Mouse (Mus musculus) heart, postnatal 14 days (tissue): ENCODE data around the gene Vmn1r6. TPM values are rescaled to one million over a fixed set of nuclear protein-coding genes. Genes with fewer than 3 reads are reported as not detected.
"Not testable (repeated sequence)": the region's sequence is repeated elsewhere in the genome, so short reads cannot be mapped to it uniquely, and the experiment has no call there.

Experiments
- DNase-seq, 2 experiments: peaks; one replicate each; pipeline ENCODE4 v3.0.0; 2021 to 2022
- intact Hi-C: fragments of 180-260 bp; cut with DNase I; formaldehyde crosslinking; loops from one replicate; pipeline ENCODE4 v1.15.1; 2025
- long read RNA-seq, 2 experiments: library from polyadenylated mRNA; stranded (forward); transcript quantifications; one replicate each; pipeline ENCODE4 v2.0.0; 2021
- total RNA-seq, 2 experiments: library from RNA; stranded (reverse); gene quantifications; 2 replicates each; pipeline ENCODE4 v1.2.3; 2021

The Vmn1r6 gene
- not detected for total RNA-seq
- long read RNA-seq, experiment 1: 0 reads
- long read RNA-seq, experiment 2: 0 reads

- intact Hi-C loops: no loop called here
- no peak for DNase-seq
These were observed at the start of gene Vmn1r6 for GRCm38 (mm10) chr6:56996943-56997342. Gene Vmn1r6 (plus strand): TSS chr6:56997243.

DNA sequence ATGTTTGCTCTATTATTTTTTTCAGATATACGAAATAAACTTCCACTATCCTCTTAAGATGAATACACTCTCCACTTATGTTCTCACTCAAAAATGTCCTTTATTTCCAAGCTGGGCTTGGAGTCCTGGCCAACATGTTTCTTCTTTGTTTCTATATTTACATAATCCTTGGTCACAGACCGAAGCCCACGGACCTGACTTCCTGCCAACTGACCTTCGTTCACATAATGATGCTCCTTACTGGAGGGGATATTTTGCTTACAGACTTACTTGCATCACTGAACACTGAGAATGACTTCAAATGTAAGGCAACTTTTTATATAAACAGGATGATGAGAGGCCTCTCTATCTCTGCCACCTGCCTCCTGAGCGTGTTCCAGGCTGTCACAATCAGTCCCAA is 40.6 kb upstream of the Vmn1r6 start:
- intact Hi-C loops: no loop called here
- DNase-seq: no peak

DNA sequence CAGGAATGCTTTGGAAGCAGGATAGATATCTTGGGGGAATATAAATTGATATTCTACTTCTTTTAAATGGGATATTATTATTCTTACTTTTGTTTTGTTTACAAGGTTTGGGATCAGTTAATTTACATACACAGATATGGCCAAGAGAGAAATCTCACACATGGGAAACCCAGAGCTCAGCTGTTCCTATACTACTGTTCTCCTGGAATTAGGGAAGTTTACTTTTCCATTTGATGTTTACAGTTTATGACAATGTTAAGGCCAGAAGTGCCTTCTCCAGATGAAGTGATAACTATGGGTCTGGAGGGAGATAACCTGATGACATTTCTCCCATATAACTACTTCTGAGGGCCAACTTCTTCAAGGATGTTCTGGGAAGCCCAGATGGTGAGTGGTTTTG is 27.1 kb upstream of the Vmn1r6 start, which contains the start of gene Vmn1r5:
Gene Vmn1r5, plus strand, starts transcription at position 301 of the 400 bp plus-strand sequence.
- no peak for DNase-seq
- intact Hi-C loops: no loop called here

GRCm38 (mm10) chr6:57025224-57025623 is 28.2 kb downstream of the Vmn1r6 start, which contains the start of gene Vmn1r7:
Gene Vmn1r7 (minus strand): TSS chr6:57025324.
- DNase-seq, intact Hi-C loops: not testable (repeated sequence)

GRCm38 (mm10) chr6:57031984-57032383 is 34.9 kb downstream of the Vmn1r6 start, which contains the start of gene Vmn1r8:
Gene Vmn1r8 (plus strand): TSS chr6:57032284.
- intact Hi-C loops: no loop called here
- DNase-seq: no peak

DNA sequence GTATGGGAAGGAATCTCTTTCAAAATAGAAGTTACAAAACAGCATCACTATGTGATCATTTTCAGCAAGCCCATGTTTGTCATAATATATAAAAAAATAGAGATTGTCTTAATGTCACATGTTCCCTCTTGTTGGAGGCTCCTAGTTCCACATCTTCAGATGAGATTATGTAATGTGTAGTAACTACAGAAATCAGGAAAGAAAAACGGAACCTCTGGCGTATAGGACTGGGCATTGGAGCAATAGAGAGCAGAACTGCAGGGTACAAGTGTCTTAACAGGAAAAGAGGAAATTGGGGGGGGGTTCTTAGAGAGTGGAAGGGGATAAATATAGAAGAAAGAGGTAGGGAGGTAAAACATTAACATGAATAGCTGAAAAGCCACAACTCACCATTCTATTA is 37.6 kb downstream of the Vmn1r6 start:
- intact Hi-C loops: no loop called here

More for the DNA sequence above, 37.6 kb downstream of the Vmn1r6 start:
- DNase-seq: no peak

Other genes with a start within 250 kb of the Vmn1r6 start
- 10 to 100 TPM; 30.4 to 35.4 TPM for gene Kbtbd2, start 199.4 kb upstream of the Vmn1r6 start, total RNA-seq
- 10 to 100 TPM; 92.1 to 95.0 TPM for gene Fkbp9, start 165.2 kb upstream of the Vmn1r6 start, total RNA-seq
- gene Nt5c3, start 73.3 kb upstream of the Vmn1r6 start, total RNA-seq: 10 to 100 TPM; 69.8 to 74.9 TPM
- under 1 TPM; 0.10 to 0.12 TPM for gene Vmn1r4, start 73.2 kb upstream of the Vmn1r6 start, total RNA-seq
- gene Vmn1r5, start 27.0 kb upstream of the Vmn1r6 start, total RNA-seq: not detected
- not detected for gene Vmn1r7, start 28.1 kb downstream of the Vmn1r6 start, total RNA-seq
- gene Vmn1r8, start 35.0 kb downstream of the Vmn1r6 start, total RNA-seq: not detected
- not detected for gene Vmn1r9, start 69.5 kb downstream of the Vmn1r6 start, total RNA-seq
- gene Vmn1r10, start 112.2 kb downstream of the Vmn1r6 start, total RNA-seq: not detected
- not detected for gene Vmn1r11, start 136.2 kb downstream of the Vmn1r6 start, total RNA-seq
- not detected for gene Vmn1r12, start 159.7 kb downstream of the Vmn1r6 start, total RNA-seq
- gene Vmn1r13, start 206.0 kb downstream of the Vmn1r6 start, total RNA-seq: not detected
- not detected for gene Vmn1r14, start 234.4 kb downstream of the Vmn1r6 start, total RNA-seq